In the genomic region with DNA sequence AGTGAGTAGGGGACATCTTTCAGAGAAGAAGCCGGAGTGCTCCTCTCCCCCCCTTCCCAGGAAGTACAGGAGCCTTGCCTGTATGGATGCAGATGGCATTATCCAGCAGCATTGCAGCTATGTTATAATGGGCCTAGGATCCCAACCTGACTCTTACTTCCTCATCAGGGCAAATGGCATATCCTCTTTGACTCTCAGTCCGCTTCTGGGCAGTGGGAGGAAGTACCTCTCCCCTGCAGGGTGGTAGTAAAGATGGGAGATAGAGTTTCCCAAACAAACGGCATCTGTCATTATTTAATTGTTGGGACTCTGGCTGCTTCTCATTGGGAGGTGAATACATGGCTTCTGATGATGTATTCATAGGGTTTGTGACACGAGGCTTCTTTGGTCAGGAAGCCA, we compare ENCODE assay signal across 10 mouse cellular contexts. TPM values are rescaled to one million over a fixed set of nuclear protein-coding genes. Genes with fewer than 3 reads are reported as not detected.
DNase-seq lines count a peak whose midpoint lies in the region; ATAC-seq and TF ChIP-seq lines count a peak whose summit lies in the region.
"Had no signal": no experiment of that assay in that cellular context is flagged by ENCODE, and none has a peak within 500 bp of the region (broad histone marks: within the 10 kb centered on the region; RNA-seq: fewer than 3 reads in every experiment).

No protein-coding gene starts in this region.

- 0 out of 2 replicates have a peak, but pooled peaks cover 6% of the 10 kb centered on the region for H3K36me3 ChIP-seq in heart, embryonic 10.5 days
- no peaks in the 10 kb centered on the region for H3K36me3 ChIP-seq in lung, embryonic 14.5 days (ENCODE audit: insufficient read depth)
- H3K36me3 ChIP-seq in limb, embryonic 13.5 days: peaks cover 6% of the 10 kb centered on the region; the same call in 1 of the 2 replicates
- no peaks in the 10 kb centered on the region for H3K36me3 ChIP-seq in stomach, embryonic 16.5 days (ENCODE audit: control insufficient read depth, insufficient read depth, low read length)

- DNase-seq in heart, embryonic 10.5 days (ENCODE audit: low spot score): no peak
- DNase-seq in heart, postnatal 36 days: no peak
- no peak for DNase-seq in lung, embryonic 14.5 days
- no peak for DNase-seq in lung, postnatal 14 days
- no peak for DNase-seq in cerebellum, postnatal 4 days (ENCODE audit: low spot score in 2 of 2)
- no peak for DNase-seq in adipocyte (ENCODE audit: low spot score)
- DNase-seq: left cerebral cortex, postnatal 4 days had no signal

- H3K9me3 ChIP-seq in heart, embryonic 10.5 days: no peaks in the 10 kb centered on the region
- no peaks in the 10 kb centered on the region for H3K9me3 ChIP-seq in lung, embryonic 14.5 days (ENCODE audit: low read depth, low read length)
- H3K9me3 ChIP-seq in limb, embryonic 13.5 days: no peaks in the 10 kb centered on the region
- H3K9me3 ChIP-seq in stomach, embryonic 16.5 days (replicated peaks; ENCODE audit: control insufficient read depth, low read length): no peaks in the 10 kb centered on the region

- no peak overlapping the region for H3K4me3 ChIP-seq in heart, embryonic 10.5 days
- H3K4me3 ChIP-seq in lung, embryonic 14.5 days (ENCODE audit: low read depth, low read length): no peak overlapping the region
- no peak overlapping the region for H3K4me3 ChIP-seq in limb, embryonic 13.5 days
- no peak overlapping the region for H3K4me3 ChIP-seq in stomach, embryonic 16.5 days (replicated peaks; ENCODE audit: low read length)

- no peaks in the 10 kb centered on the region for H3K27me3 ChIP-seq in heart, embryonic 10.5 days (ENCODE audit: insufficient read depth, poor library complexity, severe bottlenecking)
- no peaks in the 10 kb centered on the region for H3K27me3 ChIP-seq in lung, embryonic 14.5 days (ENCODE audit: insufficient read depth, low read length)
- no peaks in the 10 kb centered on the region for H3K27me3 ChIP-seq in limb, embryonic 13.5 days
- no peaks in the 10 kb centered on the region for H3K27me3 ChIP-seq in stomach, embryonic 16.5 days (ENCODE audit: control insufficient read depth, insufficient read depth, low read length)

- peak overlapping the region; percentile 71; the same call in 1 of the 2 replicates for H3K27ac ChIP-seq in heart, embryonic 10.5 days
- 0 out of 2 replicates have a peak overlapping the region, but pooled peaks have one; percentile 70 for H3K27ac ChIP-seq in lung, embryonic 14.5 days (ENCODE audit: low read depth)
- H3K27ac ChIP-seq in limb, embryonic 13.5 days: no peak overlapping the region
- H3K27ac ChIP-seq in stomach, embryonic 16.5 days (ENCODE audit: low read length): peak overlapping the region; percentile 80

- peak overlapping the region; percentile 34; the same call in 1 of the 2 replicates for H3K4me2 ChIP-seq in lung, embryonic 14.5 days
- no peak overlapping the region; the same call in 1 of the 2 replicates for H3K4me2 ChIP-seq in limb, embryonic 13.5 days (replicated peaks)
- H3K4me2 ChIP-seq in stomach, embryonic 16.5 days (ENCODE audit: low read depth, low read length): peak overlapping the region; percentile 20; the same call in 1 of the 2 replicates

- 69% methylated on average over 4 of the region's 4 CpGs for WGBS in heart, embryonic 10.5 days
- 68% methylated on average over 4 of the region's 4 CpGs for WGBS in lung, embryonic 14.5 days
- 73% methylated on average over 4 of the region's 4 CpGs for WGBS in limb, embryonic 13.5 days
- WGBS in stomach, embryonic 16.5 days: 60% methylated on average over 4 of the region's 4 CpGs

- no peak for TF ChIP-seq CTCF in lung, embryonic 14.5 days (IDR thresholded peaks at IDR 0.05; ENCODE audit: low read depth)

- peaks cover 79% of the 10 kb centered on the region for H3K4me1 ChIP-seq in heart, embryonic 10.5 days
- peaks cover 13% of the 10 kb centered on the region for H3K4me1 ChIP-seq in lung, embryonic 14.5 days (ENCODE audit: insufficient read depth)
- H3K4me1 ChIP-seq in limb, embryonic 13.5 days: peaks cover 31% of the 10 kb centered on the region
- H3K4me1 ChIP-seq in stomach, embryonic 16.5 days (ENCODE audit: control insufficient read depth, insufficient read depth, low read length): peaks cover 62% of the 10 kb centered on the region

- intact Hi-C loops in heart, postnatal 36 days (cut with DNase I): loop anchor here (10.0 kb wide), 1 partner anchor 329 kb away; the partner anchor contains the start of gene Aldh3a2

- H3K9ac ChIP-seq in lung, embryonic 14.5 days: no peak overlapping the region
- peak overlapping the region; percentile 8; the same call in 1 of the 2 replicates for H3K9ac ChIP-seq in limb, embryonic 13.5 days
- H3K9ac ChIP-seq in stomach, embryonic 16.5 days (ENCODE audit: low read length): no peak overlapping the region; the same call in 1 of the 2 replicates

- no peak for ATAC-seq in lung, embryonic 14.5 days (ENCODE audit: insufficient read depth)
- no peak for ATAC-seq in limb, embryonic 13.5 days (ENCODE audit: low FRiP score, low read depth)
- ATAC-seq in stomach, embryonic 16.5 days (ENCODE audit: insufficient read depth, low FRiP score): no peak
- ATAC-seq: midbrain, embryonic 16.5 days had no signal

RNA-seq across cellular contexts. Expression of gene Map2k3, which starts 4.1 kb away (rescaled TPM):
- polyA plus RNA-seq in heart, embryonic 10.5 days (2016; fragmentation: Nextera tagmentation; extraction: Ambion mirVana): 86.5 and 91.3 TPM in 2 replicates
- 10 to 100 TPM; 84.2 to 84.5 TPM for total RNA-seq in heart, postnatal 36 days (2021)
- polyA plus RNA-seq in lung, embryonic 14.5 days (2014; fragmentation: Nextera tagmentation; extraction: Ambion mirVana): 100.0 and 102 TPM in 2 replicates
- 87.6 and 93.3 TPM in 2 replicates for polyA plus RNA-seq in limb, embryonic 13.5 days (2015; fragmentation: Nextera tagmentation; extraction: Ambion mirVana)
- 119 and 132 TPM in 2 replicates for polyA plus RNA-seq in stomach, embryonic 16.5 days (2015; fragmentation: Nextera tagmentation; extraction: Ambion mirVana)

RNA-seq across cellular contexts. Expression of gene Natd1, which starts 21.4 kb away (rescaled TPM):
- polyA plus RNA-seq in heart, embryonic 10.5 days (2016; fragmentation: Nextera tagmentation; extraction: Ambion mirVana): 25.5 and 28.6 TPM in 2 replicates
- total RNA-seq in heart, postnatal 36 days (2021): 10 to 100 TPM; 15.5 to 16.0 TPM
- 19.1 and 24.5 TPM in 2 replicates for polyA plus RNA-seq in lung, embryonic 14.5 days (2014; fragmentation: Nextera tagmentation; extraction: Ambion mirVana)
- 21.0 and 22.3 TPM in 2 replicates for polyA plus RNA-seq in limb, embryonic 13.5 days (2015; fragmentation: Nextera tagmentation; extraction: Ambion mirVana)
- polyA plus RNA-seq in stomach, embryonic 16.5 days (2015; fragmentation: Nextera tagmentation; extraction: Ambion mirVana): 11.0 and 13.8 TPM in 2 replicates

RNA-seq across cellular contexts. Expression of gene Tmem11, which starts 56.9 kb away (rescaled TPM):
- 77.3 and 80.5 TPM in 2 replicates for polyA plus RNA-seq in heart, embryonic 10.5 days (2016; fragmentation: Nextera tagmentation; extraction: Ambion mirVana)
- 10 to 100 TPM; 30.6 to 32.3 TPM for total RNA-seq in heart, postnatal 36 days (2021)
- polyA plus RNA-seq in lung, embryonic 14.5 days (2014; fragmentation: Nextera tagmentation; extraction: Ambion mirVana): 66.4 and 73.4 TPM in 2 replicates
- polyA plus RNA-seq in limb, embryonic 13.5 days (2015; fragmentation: Nextera tagmentation; extraction: Ambion mirVana): 62.3 and 67.1 TPM in 2 replicates
- 58.7 and 60.1 TPM in 2 replicates for polyA plus RNA-seq in stomach, embryonic 16.5 days (2015; fragmentation: Nextera tagmentation; extraction: Ambion mirVana)
